Mouse (Mus musculus) thymus, postnatal 0 days (tissue): ENCODE data around the gene Zdhhc13. TPM values are rescaled to one million over a fixed set of nuclear protein-coding genes. Genes with fewer than 3 reads are reported as not detected.

Experiments used
- DNase-seq: peaks from one replicate; pipeline ENCODE4 v3.0.0-alpha.2; 2015; ENCODE audit warnings: low spot score
- polyA plus RNA-seq: library from polyadenylated mRNA; unstranded; fragments of >200 nt; fragmentation: Nextera tagmentation; extraction: Ambion mirVana; gene quantifications from 2 replicates; pipeline ENCODE4 v1.2.1, GENCODE M21; 2015

The Zdhhc13 gene
- polyA plus RNA-seq, 1 experiment from 2014 or later: 22.5 TPM

DNA sequence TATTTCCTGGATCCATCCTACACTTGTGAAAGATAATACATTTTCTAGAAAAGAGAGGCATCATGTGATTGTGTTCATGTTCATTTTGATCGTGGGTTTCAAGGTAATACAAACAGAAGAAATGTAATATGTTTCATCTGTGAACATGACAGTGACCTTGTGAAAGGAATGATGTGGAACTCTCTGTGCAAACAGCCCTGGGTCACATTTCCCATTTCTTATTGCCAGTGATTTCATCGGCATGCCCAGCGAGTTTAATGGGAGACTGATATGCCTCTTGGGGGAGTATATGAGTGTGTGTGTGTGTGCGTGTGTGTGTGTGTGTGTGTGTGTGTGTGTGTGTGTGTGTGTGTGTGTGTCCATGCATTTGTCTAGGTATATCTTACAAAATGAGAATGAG is 52.7 kb downstream of the Zdhhc13 start:
- no peak for DNase-seq

DNA sequence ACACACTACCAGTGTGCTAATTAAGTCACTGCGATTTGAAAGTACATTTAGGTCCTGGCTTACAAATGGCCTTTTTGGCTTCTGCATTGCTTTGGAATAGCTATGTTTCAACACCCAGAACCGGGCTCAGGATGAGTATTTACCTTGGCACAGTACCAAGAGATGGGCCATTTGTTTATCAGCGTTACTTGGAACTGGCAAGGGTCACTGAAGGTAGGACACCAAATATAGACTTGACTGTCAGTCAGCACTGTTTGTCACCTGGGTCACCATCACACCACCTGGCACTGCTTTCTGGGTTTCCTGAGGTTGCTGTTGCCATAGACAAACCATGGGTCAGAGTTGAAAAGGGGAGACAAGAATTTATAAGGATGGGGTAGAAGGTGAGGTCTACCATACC is 53.5 kb downstream of the Zdhhc13 start:
- no peak for DNase-seq

DNA sequence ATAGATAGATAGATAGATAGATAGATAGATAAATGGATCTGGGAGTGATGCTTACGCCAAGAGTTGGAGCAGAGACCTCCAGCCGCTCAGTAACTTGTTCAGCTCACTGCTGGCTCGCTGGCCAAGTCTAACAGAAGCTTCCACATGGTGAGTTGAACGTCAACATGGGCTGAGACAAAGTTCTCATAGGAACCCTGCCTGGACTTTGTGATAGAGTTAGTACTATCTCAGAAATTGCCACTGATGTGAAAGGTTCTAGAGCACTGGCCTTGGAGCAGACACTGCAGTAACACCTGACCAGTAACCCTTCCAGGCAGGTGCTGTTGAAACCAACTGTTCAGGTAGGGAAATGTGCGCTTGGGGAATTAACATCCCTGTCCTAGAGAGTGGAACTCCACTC is 54.7 kb downstream of the Zdhhc13 start:
- no peak for DNase-seq

DNA sequence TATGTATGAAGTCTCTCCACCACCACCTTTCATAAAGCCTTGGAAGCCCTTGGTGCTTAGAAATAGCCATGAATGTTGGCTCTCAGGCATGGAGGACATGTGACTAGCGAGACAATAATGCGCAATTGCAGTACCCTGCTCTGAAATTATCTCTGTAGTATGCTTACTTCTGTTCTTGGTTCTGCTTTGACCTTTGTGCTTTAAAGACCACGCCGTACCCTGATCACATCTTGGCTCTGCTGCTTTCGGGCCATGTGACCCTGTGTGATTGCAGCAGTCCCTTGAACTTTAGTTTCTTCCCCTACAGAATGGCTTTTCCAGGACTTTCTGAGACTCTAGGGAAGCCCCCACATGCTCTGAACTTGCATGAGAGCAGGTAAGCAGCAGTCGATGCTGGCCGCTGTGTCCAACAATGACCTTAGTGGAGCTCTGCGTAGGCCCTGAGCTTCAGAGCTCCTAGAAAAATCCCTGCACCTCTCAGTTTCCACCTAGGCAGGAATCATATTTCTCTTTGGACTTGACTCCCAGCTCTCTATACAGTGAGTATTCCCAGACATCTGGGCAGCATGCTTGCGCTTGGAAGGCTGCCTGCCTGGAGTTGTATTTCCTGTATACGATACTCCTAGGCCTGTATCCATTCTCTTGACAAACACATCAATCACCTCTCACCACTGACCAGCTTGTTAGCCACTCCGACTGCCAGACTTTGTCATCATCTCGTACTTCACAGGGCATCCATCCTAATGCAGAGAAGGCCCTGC is 56.6 kb downstream of the Zdhhc13 start:
- DNase-seq: no peak

DNA sequence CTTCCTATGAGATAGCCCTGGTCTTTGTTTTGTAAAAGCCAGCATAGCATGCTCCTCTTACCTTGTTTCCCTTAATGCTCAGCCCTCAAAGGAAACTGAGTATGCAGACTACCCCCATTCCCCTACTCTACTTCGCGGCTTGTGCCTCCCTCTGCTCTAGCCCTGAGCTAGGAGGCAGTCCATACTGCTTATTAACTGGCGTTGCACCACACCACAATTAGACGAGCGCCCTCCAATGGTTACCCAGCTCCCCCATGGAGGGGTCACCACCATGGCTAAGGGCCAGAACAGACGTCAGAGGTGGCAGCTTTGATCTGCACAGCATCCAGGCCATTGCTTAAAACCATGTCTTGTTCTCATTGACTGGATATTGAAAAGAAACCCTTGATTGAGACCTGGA is 58.0 kb downstream of the Zdhhc13 start:
- no peak for DNase-seq

DNA sequence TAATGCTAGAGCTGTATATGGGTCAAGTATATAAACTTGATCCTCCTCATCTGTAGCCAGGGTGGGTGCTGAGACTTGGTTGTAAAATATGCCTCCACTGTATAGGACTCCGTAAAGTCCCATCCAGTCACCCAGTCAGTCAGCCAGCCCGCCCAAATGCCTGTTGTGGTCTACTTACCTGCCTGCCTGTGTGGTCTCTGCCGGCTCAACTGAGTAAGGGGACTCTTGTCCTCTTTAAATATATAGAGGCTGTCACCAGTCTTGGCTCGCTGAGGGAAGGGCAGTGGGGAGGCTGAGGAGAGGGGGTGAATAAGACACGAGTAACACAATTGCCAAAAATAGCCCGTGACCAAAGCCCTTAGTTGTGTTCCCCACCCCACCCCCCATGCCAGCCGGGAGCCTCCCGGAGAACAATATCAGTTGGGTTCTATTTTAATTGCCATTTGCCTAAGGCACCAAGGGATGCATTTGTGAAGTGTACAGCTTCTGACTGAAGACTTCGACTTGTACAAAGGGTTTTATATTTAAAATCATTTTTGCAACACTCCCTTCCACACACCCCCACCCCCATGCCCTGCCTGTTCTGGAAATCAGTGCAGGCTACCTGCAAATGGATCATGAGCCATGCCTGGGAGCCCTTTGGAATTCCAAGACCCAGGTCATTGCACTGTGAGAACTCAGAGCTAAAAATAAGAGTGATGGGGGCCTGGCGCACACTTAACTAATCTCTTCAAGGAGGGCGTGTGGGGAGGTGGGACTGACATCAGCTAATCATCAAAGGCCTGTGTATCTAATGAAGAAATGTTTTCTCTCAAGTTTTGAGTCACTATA is 59.2 kb downstream of the Zdhhc13 start, which contains the start of gene Csrp3:
TSS of gene Csrp3 (minus strand) at position 214 of the 831 bp plus-strand sequence.
- DNase-seq: no peak

DNA sequence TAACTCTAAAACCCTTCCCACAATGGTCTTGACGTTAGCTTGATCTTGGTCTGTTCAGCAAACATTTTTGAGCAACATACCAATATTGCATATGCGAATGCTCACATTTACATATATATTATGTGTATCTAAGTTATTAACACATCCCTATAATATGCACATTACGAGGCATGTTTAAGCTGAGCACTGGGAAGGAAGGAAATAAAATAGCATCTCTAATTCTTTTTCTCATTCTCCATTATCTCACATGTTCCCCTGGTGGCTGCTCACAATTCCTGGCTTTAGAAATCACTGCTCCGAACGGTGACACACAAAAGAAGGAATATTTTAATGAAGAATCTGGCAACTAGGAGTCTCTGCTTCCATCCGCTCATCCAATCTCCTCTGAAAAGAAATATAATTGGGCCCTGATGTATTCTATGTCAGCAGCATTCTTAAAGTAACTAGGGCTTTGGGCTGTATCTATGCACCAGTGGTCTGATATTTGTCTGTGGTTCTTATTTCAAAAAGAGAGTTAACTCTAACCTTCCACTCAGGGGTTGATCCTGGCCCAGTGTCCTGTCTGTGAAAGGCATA is 62.8 kb downstream of the Zdhhc13 start:
- DNase-seq: no peak

DNA sequence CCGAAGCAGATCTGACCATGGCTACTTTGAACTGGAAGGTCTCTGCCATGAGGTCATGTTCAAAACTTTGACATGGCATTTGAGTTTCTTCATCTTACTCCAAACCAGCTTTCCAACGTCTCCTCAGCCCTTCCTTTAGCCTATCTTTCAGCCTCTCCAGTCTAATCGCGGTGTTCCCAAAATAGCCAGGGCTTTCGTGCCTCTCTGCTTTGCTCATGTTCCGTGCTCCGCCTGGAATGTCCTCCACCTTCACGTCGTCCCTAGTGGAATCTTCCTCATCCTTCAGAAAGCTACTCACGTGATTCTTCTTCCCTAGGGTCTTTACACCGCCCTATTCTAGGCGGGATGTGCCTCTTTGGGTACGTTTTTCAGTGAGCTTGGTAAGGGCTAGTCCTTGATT is 64.7 kb downstream of the Zdhhc13 start:
- no peak for DNase-seq

DNA sequence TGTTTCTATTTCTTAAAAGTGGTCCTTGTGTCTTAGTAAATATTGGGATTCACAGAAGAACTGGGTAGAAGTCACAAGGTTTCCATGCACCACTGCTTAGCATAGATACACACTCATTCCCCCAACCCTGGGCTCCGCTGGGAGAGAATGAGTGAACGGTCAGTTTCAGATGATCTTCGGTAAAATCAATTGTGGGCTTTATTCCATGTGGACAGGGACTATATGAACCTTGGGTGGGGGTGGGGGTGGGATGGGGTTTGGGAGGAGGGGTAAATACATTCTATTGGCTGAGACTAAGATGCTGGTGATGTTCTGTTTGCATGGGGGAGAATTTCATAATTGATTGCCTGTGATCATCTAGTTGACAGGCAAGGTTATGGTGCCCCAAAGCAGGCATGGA is 66.7 kb downstream of the Zdhhc13 start:
- DNase-seq: no peak

DNA sequence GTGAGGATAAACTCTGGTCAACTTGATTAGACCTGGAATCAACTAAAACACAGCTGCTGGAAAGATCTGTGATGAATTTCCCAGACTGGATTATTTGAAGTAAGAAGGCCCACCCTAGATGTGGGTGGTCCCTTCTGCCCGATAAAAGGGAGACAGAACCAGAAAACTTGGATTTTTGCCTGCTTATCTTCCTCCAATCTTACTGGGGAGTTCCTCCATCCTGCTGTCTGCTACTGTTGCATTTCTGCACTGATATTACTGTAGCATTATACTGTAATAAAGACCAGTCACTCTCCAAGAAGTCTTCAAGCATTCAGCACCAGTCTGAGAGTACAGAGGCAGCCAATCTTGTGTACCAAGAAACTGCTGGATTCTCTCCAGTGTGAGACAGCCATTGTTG is 69.5 kb downstream of the Zdhhc13 start:
- DNase-seq: no peak

DNA sequence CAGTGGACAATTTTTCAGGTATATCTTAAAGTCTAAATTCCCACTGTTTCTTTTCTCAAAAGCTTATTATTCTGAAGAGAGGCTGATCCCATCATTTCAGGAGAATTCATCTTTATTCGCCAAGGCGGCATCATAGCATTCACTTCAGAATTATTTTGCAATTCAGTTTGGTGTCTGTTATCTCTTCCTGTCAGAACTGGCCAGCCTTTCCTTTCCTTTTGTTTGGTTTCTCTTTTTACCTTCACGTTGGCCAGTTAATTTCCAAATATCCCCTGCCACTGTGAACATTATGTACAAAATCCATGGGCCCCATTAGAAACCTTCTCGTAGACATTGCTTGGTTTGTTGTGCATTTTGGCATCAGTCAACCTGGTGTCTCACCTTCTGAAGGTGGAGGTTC is 70.6 kb downstream of the Zdhhc13 start:
- DNase-seq: no peak

DNA sequence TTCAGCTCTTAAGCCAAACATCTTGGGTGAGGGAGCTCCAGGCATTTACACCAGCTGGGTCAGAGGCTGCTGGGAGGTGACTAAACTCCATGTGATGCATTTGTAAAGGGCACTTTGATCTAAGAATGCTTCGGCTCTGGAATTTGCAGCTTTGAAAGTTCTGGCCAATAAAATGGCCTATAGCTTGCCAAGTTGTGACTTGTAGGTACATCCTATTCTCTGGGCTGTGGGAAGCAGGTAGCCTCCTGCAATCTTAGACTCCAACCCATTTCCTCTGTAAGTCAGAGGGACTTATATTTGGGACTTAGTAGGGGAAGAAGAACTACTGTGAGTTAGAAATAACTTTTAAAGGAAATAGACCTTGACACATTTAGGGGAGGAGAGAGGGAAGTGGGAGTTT is 72.1 kb downstream of the Zdhhc13 start:
- no peak for DNase-seq

DNA sequence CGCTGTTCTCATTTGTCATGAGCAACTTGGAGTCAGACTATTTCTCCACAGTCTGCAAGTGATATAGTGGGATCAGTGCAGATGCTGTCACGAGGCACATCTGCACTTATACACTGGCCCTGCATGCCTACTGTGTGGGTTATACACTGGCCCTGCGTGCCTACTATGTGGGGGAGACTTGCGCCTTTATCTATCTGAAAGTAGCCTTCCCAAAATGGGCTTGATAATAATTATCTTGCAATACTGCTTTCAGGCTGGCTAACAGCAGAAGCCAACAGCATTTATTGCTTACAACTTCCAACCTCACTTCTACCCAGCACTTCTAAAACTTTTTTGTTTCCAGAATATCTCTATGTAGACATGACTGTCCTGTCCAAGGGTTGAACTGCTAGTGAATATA is 73.0 kb downstream of the Zdhhc13 start:
- DNase-seq: no peak

DNA sequence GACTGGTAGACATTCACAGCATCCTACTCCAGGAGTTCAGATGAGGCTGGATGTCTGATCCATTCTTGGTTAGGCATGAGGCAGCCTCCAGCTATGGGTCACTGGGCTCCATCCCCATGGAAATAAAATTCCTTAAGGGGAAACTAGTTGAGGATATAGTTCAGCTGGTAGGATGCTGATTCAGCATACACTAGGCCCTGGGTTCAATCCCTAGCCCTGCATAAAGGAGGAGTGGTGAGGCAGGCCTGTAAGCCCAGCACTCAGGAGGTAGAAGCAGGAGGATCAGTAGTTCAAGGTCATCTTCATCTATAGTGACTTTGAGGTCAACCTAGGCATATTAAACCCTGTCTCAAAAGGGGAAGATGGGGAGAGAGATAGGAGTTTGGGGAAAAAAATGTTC is 75.4 kb downstream of the Zdhhc13 start:
- no peak for DNase-seq

DNA sequence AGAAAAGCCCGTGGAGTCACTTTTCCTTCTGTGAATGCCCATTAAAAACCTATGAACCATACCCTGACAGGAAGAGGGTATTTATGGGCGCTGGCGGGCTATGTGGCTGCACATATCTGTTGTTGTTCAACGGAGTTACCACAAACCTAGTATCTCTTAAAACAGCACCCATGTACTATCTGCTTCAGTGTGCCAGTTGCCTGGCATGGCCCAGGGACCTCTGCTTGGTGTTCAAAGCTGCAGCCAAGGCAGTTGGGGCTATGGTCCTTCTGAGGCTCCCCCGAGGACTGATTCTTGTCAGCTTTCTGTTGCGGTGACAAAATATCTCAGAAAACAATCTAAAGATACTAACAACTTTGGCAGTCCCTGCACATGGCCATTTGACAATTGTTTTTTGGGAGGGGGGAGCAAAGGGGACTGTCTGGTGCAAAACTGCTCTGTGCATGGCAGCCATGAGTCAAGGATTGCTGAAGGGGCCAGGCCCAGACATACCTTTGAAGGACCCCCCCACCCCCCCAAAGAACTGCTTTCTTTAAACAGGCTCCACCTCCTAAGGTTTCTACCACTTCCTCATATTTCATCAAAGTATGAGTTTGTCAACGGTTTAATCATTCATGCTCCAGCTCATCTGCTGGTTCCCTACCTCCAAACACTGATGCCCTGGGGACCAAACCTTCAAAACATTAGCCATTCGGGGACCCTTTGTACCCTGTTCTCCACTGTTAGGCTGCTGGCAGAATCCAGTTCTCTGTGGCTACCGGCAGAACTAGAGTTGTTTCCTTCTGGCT is 76.1 kb downstream of the Zdhhc13 start:
- no peak for DNase-seq

DNA sequence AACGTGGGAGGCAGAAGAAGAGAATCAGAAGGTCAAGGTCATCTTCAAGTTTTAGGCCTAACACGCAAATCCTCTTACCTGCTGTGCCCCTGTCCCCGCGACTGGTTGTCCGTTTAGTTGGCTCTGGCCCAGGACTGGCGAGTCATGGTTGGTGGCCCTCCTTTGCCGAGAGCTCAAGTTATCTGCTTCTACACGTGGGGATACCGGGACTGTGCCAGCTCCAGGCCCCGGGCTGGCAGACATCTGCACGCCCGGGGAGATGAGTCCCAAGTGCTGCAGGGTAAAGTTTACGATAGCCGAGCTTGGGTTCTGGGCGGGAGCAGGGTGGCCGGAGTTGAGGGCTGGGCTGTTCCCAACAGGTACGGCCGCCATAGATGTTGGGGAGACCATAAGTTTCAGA is 78.8 kb downstream of the Zdhhc13 start:
- DNase-seq: no peak

DNA sequence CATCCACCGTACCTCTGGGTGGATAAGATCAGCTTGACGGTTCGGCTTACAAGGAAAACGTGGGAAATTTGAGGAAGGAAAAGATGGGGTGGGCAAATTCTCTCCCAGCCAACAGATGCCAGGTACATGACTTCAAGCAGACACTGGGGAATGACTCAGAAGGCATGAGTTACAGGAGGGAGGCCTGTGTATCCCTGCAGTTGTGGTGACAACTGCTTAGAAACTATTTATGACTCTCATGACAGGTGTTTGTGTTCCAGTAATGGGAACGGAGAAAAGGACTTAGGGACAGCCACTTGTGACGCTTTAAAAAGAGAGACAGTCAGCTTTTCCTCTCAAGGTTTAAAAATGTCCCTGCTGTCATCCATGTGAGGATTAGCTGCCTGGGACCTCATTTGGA is 81.3 kb downstream of the Zdhhc13 start:
- no peak for DNase-seq

DNA sequence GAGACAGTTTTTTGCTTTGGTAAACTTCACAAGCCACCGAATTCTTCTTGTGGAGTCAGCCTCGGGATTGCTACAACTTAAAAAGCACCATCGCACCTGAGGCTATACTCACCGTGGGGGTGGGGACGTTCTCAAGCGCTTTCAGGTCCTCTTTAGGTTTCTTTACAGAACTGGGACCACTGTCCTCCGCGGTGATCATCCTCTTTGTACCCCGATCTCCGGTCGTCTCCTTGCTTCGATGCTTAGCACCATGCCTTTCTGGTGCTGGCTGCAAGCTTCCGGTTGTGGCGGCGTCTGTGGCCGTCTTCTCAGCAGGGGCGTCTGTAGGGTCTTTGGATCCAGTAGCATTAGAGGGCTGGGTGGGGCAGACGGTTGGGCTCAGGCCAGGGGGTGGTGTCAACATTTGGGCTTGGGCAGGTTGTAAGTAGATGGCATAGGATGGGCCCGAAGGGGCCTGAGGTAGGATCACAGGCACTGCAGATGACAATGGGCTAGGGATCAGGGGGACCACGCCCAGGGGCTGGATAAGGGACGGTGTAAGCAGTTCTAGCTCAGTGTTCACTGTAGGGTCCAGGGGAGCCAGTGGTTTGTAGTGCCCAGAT is 81.9 kb downstream of the Zdhhc13 start:
- DNase-seq: no peak

DNA sequence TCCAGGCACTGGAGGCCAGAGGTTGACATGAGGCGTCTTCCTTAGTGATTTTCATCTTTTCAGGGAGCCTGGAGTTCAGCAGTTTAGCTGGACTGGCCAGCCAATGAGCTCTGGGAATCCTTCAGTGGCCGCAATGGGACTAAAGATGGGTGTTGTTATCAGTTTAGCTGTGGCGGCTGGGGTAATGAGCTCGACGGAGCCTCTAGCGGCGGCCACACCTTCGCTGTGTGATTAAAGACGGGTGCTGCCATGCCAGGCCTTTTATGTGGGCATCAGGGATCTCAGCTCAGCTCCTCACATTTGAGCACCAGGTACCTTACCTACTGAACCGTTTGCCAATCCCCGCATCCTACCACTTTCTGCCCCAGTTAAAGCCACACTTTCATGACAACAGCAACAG is 82.5 kb downstream of the Zdhhc13 start:
- DNase-seq: no peak

DNA sequence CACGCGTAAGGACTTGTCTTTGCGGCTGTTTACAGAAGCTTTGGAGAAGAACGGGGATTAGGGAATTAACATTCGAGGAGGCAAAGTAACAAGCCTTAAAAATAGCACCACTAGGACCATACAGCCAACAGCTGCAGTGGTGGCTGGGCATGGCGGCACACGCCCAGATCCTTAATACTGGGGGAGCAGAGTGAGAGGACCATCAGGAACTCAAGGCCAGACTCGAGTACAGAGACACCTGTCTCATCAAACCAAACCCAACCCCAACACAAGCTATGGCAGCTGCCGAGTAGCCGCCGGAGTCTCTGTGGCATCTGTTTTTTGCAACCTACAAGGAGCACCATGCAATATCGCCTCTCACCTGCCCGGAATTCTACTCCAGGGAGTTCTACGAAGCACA is 86.3 kb downstream of the Zdhhc13 start:
- DNase-seq: no peak

DNA sequence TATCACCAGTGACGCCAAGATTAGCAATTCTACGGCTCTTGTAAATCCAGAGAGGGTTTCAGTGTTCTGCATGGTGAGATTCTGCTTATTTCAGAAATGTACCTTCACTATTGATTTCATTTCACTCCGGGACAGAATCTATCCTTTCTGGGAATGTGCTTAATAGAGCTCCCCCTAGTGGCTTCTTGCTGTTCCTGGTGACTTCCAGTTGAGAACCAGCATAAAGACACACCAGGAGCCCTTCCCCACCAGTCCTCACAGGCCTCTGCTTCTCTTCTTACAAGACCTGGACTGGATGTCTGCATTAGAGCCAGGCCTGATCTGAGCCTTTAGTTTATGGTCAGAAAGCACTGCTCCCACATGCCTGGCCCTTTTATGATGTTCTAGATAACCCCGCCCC is 87.7 kb downstream of the Zdhhc13 start:
- DNase-seq: peak; percentile 48
